Mouse (Mus musculus): ENCODE results near the gene Nhsl1. TPM values are rescaled to one million over a fixed set of nuclear protein-coding genes. Genes with fewer than 3 reads are reported as not detected.
A peak's percentile ranks its signal among the peaks of the same experiment; 100 is the strongest.

Gene Nhsl1
- polyA plus RNA-seq, 1 experiment from 2014 or later: 16.9 TPM

DNA sequence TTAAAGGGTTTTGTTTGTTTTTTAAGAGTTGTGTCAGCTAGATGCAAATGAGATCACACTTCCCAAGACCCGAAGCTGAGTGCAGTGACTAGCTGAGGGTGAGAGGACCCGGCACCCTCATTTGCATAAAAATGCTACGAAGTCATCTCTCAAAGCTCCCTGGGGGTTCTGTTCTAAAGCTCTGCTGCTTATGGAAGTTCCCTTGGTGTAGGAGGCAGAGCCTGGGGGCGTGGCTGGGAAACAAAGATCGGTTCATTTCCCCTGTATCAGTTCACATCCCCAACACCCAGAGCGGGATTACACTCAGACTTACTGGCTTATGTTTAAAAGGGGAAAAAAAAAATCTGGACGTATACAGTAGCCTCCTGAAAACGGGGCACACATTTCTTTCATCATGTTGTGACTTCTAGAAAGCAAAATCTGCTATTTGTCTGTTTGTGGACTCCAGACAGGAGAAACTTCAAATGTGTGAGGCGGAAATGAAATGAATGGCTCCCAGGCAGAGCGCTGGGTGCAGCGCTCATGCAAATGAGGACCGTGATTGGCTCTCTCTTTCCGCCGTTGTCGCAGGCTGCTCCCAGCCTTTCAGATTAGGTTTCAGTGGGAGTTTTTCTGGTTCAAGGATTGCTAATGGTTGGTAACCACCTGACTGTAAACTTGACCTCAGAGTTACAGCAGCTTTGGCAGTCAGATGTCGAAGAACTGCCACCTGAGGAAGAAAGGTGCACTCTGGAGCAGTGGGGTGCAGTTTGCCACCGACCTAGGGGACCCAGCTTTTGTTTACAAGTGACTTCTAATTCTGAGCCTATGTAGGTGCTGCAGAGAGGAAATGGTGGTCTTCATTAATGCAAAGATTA lies 150.7 kb downstream of the Nhsl1 start:
- 0 out of 2 replicates have a peak, but pooled peaks cover 7% of the 10 kb centered on the region for H3K36me3 ChIP-seq (ENCODE audit: control insufficient read depth, insufficient read depth, low read length)
- peak overlapping the region; percentile 70 for H3K27ac ChIP-seq (replicated peaks; ENCODE audit: low read depth, low read length)
- DNase-seq (peak; percentile 84), ATAC-seq (ENCODE audit: low FRiP score, low TSS enrichment) (peak; percentile 73)
- peak overlapping the region; percentile 32 for H3K4me3 ChIP-seq (replicated peaks; ENCODE audit: low read depth, low read length)
- peaks cover 34% of the 10 kb centered on the region for H3K4me1 ChIP-seq (ENCODE audit: control insufficient read depth, insufficient read depth, low read length)
- H3K9me3 ChIP-seq (ENCODE audit: control insufficient read depth, low read length): no peaks in the 10 kb centered on the region
- H3K4me2 ChIP-seq (ENCODE audit: low read length): peak overlapping the region; percentile 63
- H3K27me3 ChIP-seq (ENCODE audit: control insufficient read depth, insufficient read depth, low read length): peaks cover 16% of the 10 kb centered on the region
- under 1% methylated on average over 17 of the region's 17 CpGs for WGBS
- peak overlapping the region; percentile 42 for H3K9ac ChIP-seq (replicated peaks; ENCODE audit: low read length)

DNA sequence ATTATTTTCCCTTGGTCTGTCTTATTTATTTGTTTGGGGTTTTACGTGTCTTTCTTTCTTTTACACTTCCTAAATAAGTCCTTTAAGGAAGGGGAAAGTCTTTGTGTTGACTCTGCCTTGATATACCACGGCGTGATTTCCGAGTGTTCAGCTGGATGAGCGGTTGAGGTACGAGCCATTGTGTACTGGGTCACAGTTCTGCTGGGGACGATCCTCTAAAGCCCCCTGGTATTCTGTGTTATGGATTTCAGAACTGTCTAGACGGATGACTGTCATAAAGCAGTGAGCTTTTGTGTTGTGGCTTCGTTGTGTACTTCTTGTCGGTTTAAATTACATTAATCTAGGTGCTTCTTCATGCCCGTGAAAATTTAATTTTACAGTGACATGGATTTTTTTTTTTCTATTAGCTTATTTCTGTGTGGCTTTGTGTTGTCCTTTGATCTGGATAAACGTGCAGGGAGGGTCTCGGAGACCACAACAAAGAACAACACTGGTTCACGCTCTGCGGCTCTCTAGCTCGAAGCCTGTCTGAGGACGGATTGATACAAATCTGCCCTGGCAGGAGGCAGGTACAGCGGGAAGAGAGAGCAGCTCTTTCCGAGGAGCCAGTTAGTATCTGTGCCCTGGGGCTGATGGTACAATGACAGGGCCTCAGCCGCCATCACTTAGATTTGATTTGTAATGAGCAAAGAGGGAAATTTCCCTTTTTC lies 151.7 kb downstream of the Nhsl1 start:
- Histone ChIP-seq H3K4me3 (replicated peaks; ENCODE audit: low read depth, low read length) (peak overlapping the region; percentile 32), H3K9ac (replicated peaks; ENCODE audit: low read length) (peak overlapping the region; percentile 42), H3K27ac (replicated peaks; ENCODE audit: low read depth, low read length) (peak overlapping the region; percentile 70), H3K4me2 (ENCODE audit: low read length) (peak overlapping the region; percentile 63), H3K4me1 (ENCODE audit: control insufficient read depth, insufficient read depth, low read length) (peaks cover 34% of the 10 kb centered on the region), H3K27me3 (ENCODE audit: control insufficient read depth, insufficient read depth, low read length) (peaks cover 14% of the 10 kb centered on the region), H3K9me3 (ENCODE audit: control insufficient read depth, low read length) (no peaks in the 10 kb centered on the region), H3K36me3 (ENCODE audit: control insufficient read depth, insufficient read depth, low read length) (0 out of 2 replicates have a peak, but pooled peaks cover 7% of the 10 kb centered on the region)
- DNase-seq (peak; percentile 82), ATAC-seq (ENCODE audit: low FRiP score, low TSS enrichment) (peak; percentile 84)
- 4% methylated on average over 20 of the region's 20 CpGs for WGBS

DNA sequence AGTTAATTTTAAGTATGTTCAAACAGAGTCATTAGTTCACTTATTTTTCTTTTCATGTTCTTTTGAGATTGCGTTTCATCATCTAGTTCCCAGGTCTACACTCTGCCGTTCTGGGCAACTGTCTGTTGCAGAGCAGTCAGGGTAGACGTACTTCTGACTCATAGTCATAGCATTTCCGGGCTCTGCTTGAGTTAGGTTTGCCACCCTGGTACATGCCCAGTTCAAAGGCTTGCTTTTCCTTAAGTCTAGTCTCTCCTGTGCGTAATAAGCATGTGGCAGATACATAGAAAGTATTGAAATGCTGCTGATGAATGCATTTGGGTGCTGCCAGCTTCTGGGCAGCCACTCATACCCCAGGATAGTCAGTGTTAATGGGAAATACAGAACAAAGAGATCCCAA lies 152.9 kb downstream of the Nhsl1 start:
- 0 out of 2 replicates have a peak, but pooled peaks cover 7% of the 10 kb centered on the region for H3K36me3 ChIP-seq (ENCODE audit: control insufficient read depth, insufficient read depth, low read length)
- peak overlapping the region; percentile 70 for H3K27ac ChIP-seq (replicated peaks; ENCODE audit: low read depth, low read length)
- H3K4me2 ChIP-seq (ENCODE audit: low read length): peak overlapping the region; percentile 63
- H3K9ac ChIP-seq (replicated peaks; ENCODE audit: low read length): no peak overlapping the region
- WGBS: 83% methylated on average over 5 of the region's 5 CpGs
- H3K4me3 ChIP-seq (replicated peaks; ENCODE audit: low read depth, low read length): peak overlapping the region; percentile 32
- H3K4me1 ChIP-seq (ENCODE audit: control insufficient read depth, insufficient read depth, low read length): peaks cover 34% of the 10 kb centered on the region
- DNase-seq (no peak), ATAC-seq (ENCODE audit: low FRiP score, low TSS enrichment) (no peak)
- H3K27me3 ChIP-seq (ENCODE audit: control insufficient read depth, insufficient read depth, low read length): peaks cover 11% of the 10 kb centered on the region
- H3K9me3 ChIP-seq (ENCODE audit: control insufficient read depth, low read length): no peaks in the 10 kb centered on the region

DNA sequence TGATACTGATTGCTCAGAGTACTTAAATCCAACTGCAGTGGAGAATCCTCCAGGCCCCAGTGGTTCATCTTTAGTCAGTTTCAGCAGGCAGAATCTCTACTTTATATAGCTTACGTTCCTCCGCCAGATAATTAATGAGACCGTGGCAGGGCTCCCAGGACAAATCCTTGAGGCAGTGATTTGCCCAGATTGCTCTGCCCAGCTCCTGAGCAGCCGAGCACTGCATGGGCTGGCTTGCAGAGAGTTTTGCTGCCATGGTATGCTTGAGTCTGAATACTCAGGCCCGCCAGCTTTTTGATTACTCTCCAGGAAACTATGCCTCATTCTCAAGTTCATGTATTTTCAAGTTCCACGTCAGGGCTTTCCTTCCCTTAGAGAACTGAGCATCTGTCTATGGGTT lies 156.3 kb downstream of the Nhsl1 start:
- H3K4me2 ChIP-seq (ENCODE audit: low read length): no peak overlapping the region
- H3K27ac ChIP-seq (replicated peaks; ENCODE audit: low read depth, low read length): no peak overlapping the region
- H3K9ac ChIP-seq (replicated peaks; ENCODE audit: low read length): no peak overlapping the region
- H3K9me3 ChIP-seq (ENCODE audit: control insufficient read depth, low read length): no peaks in the 10 kb centered on the region
- H3K4me1 ChIP-seq (ENCODE audit: control insufficient read depth, insufficient read depth, low read length): peaks cover 18% of the 10 kb centered on the region
- 54% methylated on average over 6 of the region's 6 CpGs for WGBS
- H3K36me3 ChIP-seq (ENCODE audit: control insufficient read depth, insufficient read depth, low read length): 0 out of 2 replicates have a peak, but pooled peaks cover 7% of the 10 kb centered on the region
- H3K27me3 ChIP-seq (ENCODE audit: control insufficient read depth, insufficient read depth, low read length): no peaks in the 10 kb centered on the region
- ATAC-seq (ENCODE audit: low FRiP score, low TSS enrichment) (no peak), DNase-seq (peak; percentile 47)
- no peak overlapping the region for H3K4me3 ChIP-seq (replicated peaks; ENCODE audit: low read depth, low read length)

DNA sequence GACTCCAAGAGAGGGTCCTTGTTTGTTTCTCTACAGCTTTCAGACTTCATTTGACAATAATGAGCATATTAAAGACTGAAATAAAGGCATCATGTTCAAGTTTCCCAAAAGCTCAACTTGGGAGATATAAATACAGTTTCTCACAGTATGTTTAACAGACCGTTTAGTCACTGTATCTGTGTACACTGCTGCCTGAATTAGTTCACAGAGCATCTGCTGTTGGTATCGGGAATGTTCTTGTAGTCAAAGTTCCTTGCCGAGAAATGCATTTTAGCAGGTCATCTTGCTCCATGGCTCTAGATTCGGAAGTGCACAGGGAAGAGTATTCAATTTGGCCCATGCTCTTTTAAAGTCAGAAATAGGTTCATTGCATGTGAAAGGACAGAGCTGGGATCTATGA lies 159.5 kb downstream of the Nhsl1 start:
- no peak for ATAC-seq (ENCODE audit: low FRiP score, low TSS enrichment)

GRCm38 (mm10) chr10:18479285-18479684 lies 160.5 kb downstream of the Nhsl1 start:
- Histone ChIP-seq H3K27me3 (ENCODE audit: control insufficient read depth, insufficient read depth, low read length) (no peaks in the 10 kb centered on the region), H3K9ac (replicated peaks; ENCODE audit: low read length) (no peak overlapping the region)
- WGBS: 91% methylated on average over 3 of the region's 3 CpGs

More for the DNA sequence above, 159.5 kb downstream of the Nhsl1 start:
- no peak overlapping the region for H3K4me3 ChIP-seq (replicated peaks; ENCODE audit: low read depth, low read length)
- no peaks in the 10 kb centered on the region for H3K27me3 ChIP-seq (ENCODE audit: control insufficient read depth, insufficient read depth, low read length)
- WGBS: 98% methylated on average over 4 of the region's 4 CpGs
- DNase-seq: no peak
- H3K9me3 ChIP-seq (ENCODE audit: control insufficient read depth, low read length): no peaks in the 10 kb centered on the region
- H3K27ac ChIP-seq (replicated peaks; ENCODE audit: low read depth, low read length): no peak overlapping the region
- no peaks in the 10 kb centered on the region for H3K4me1 ChIP-seq (ENCODE audit: control insufficient read depth, insufficient read depth, low read length)
- H3K36me3 ChIP-seq (ENCODE audit: control insufficient read depth, insufficient read depth, low read length): 0 out of 2 replicates have a peak, but pooled peaks cover 2% of the 10 kb centered on the region
- no peak overlapping the region for H3K4me2 ChIP-seq (ENCODE audit: low read length)
- H3K9ac ChIP-seq (replicated peaks; ENCODE audit: low read length): no peak overlapping the region

DNA sequence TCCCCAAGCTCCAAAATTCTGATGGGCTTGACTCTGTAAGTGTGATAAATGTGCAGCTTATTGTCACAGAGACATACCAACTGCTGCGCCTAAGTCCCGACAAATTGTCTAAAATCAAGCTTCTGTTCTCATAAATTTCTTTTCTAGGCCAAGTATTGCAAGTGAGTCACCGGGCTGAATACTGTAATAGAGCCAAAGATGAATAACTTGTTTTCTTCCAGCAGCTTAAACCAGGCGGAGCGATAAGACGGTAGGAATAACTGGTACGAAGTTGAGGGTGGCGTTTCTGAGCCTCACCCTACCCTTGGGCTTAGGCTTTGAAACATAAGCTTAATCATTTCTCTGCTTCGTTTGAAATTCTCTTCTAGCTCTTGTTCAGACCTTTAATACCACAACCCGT lies 162.1 kb downstream of the Nhsl1 start:
- H3K4me3 ChIP-seq (replicated peaks; ENCODE audit: low read depth, low read length): no peak overlapping the region
- ATAC-seq (ENCODE audit: low FRiP score, low TSS enrichment): no peak
- H3K4me1 ChIP-seq (ENCODE audit: control insufficient read depth, insufficient read depth, low read length): no peaks in the 10 kb centered on the region
- H3K27ac ChIP-seq (replicated peaks; ENCODE audit: low read depth, low read length): no peak overlapping the region
- no peaks in the 10 kb centered on the region for H3K27me3 ChIP-seq (ENCODE audit: control insufficient read depth, insufficient read depth, low read length)
- no peak overlapping the region for H3K9ac ChIP-seq (replicated peaks; ENCODE audit: low read length)
- no peak for DNase-seq
- H3K36me3 ChIP-seq (ENCODE audit: control insufficient read depth, insufficient read depth, low read length): no peaks in the 10 kb centered on the region
- no peaks in the 10 kb centered on the region for H3K9me3 ChIP-seq (ENCODE audit: control insufficient read depth, low read length)
- H3K4me2 ChIP-seq (ENCODE audit: low read length): no peak overlapping the region
- 95% methylated on average over 10 of the region's 10 CpGs for WGBS

More at GRCm38 (mm10) chr10:18479285-18479684, 160.5 kb downstream of the Nhsl1 start:
- H3K9me3 ChIP-seq (ENCODE audit: control insufficient read depth, low read length): no peaks in the 10 kb centered on the region
- H3K36me3 ChIP-seq (ENCODE audit: control insufficient read depth, insufficient read depth, low read length): no peaks in the 10 kb centered on the region
- DNase-seq (no peak), ATAC-seq (ENCODE audit: low FRiP score, low TSS enrichment) (no peak)
- H3K4me3 ChIP-seq (replicated peaks; ENCODE audit: low read depth, low read length): no peak overlapping the region
- no peaks in the 10 kb centered on the region for H3K4me1 ChIP-seq (ENCODE audit: control insufficient read depth, insufficient read depth, low read length)
- H3K27ac ChIP-seq (replicated peaks; ENCODE audit: low read depth, low read length): no peak overlapping the region
- H3K4me2 ChIP-seq (ENCODE audit: low read length): no peak overlapping the region

GRCm38 (mm10) chr10:18482558-18483141 lies 163.9 kb downstream of the Nhsl1 start:
- H3K36me3 ChIP-seq (ENCODE audit: control insufficient read depth, insufficient read depth, low read length): no peaks in the 10 kb centered on the region
- peak overlapping the region; percentile 56 for H3K27ac ChIP-seq (replicated peaks; ENCODE audit: low read depth, low read length)
- ATAC-seq (ENCODE audit: low FRiP score, low TSS enrichment) (no peak; the same call in 1 of the 2 replicates), DNase-seq (peak; percentile 62)
- H3K4me2 ChIP-seq (ENCODE audit: low read length): no peak overlapping the region
- 10% methylated on average over 4 of the region's 4 CpGs for WGBS
- no peaks in the 10 kb centered on the region for H3K4me1 ChIP-seq (ENCODE audit: control insufficient read depth, insufficient read depth, low read length)
- H3K4me3 ChIP-seq (replicated peaks; ENCODE audit: low read depth, low read length): no peak overlapping the region
- no peaks in the 10 kb centered on the region for H3K9me3 ChIP-seq (ENCODE audit: control insufficient read depth, low read length)
- no peak overlapping the region for H3K9ac ChIP-seq (replicated peaks; ENCODE audit: low read length)
- no peaks in the 10 kb centered on the region for H3K27me3 ChIP-seq (ENCODE audit: control insufficient read depth, insufficient read depth, low read length)

All from midbrain, embryonic 14.5 days (tissue).